Mouse (Mus musculus): ENCODE results near the gene Zcchc4. TPM values are rescaled to one million over a fixed set of nuclear protein-coding genes. Genes with fewer than 3 reads are reported as not detected.
A peak's percentile ranks its signal among the peaks of the same experiment; 100 is the strongest.
"Not testable (repeated sequence)": the region's sequence is repeated elsewhere in the genome, so short reads cannot be mapped to it uniquely, and the experiment has no call there.

The Zcchc4 gene
- 10 to 100 TPM; 11.0 to 11.6 TPM for total RNA-seq (2021)

- DNase-seq, result peak; percentile 9
- intact Hi-C loops (cut with DNase I), result no loop called here
Observed at GRCm38 (mm10) chr5:52775237-52775636, at the start of gene Zcchc4. TSS of gene Zcchc4 (plus strand) at chr5:52775409.

GRCm38 (mm10) chr5:52727747-52728146 lies 47.5 kb upstream of the Zcchc4 start:
- intact Hi-C loops (cut with DNase I), result no loop called here
- DNase-seq, result no peak

GRCm38 (mm10) chr5:52732811-52733210 lies 42.4 kb upstream of the Zcchc4 start:
- intact Hi-C loops (cut with DNase I), result no loop called here

GRCm38 (mm10) chr5:52736046-52736445 lies 39.2 kb upstream of the Zcchc4 start:
- intact Hi-C loops (cut with DNase I), result no loop called here
- DNase-seq, result no peak

More at GRCm38 (mm10) chr5:52732811-52733210, 42.4 kb upstream of the Zcchc4 start:
- no peak for DNase-seq

- intact Hi-C loops (cut with DNase I), result no loop called here
Observed at GRCm38 (mm10) chr5:52741391-52742111, 33.7 kb upstream of the Zcchc4 start, which contains the start of gene Pi4k2b. TSS of gene Pi4k2b (plus strand) at chr5:52741574.

GRCm38 (mm10) chr5:52742112-52742813 lies 32.9 kb upstream of the Zcchc4 start:
- peak; percentile 10 for DNase-seq
- intact Hi-C loops (cut with DNase I), result no loop called here

More at GRCm38 (mm10) chr5:52741391-52742111, 33.7 kb upstream of the Zcchc4 start, which contains the start of gene Pi4k2b:
- DNase-seq, result peak; percentile 81

- DNase-seq, result no peak
- intact Hi-C loops (cut with DNase I), result no loop called here
Observed at GRCm38 (mm10) chr5:52743231-52743630, 32.0 kb upstream of the Zcchc4 start.

- no peak for DNase-seq
- intact Hi-C loops (cut with DNase I), result no loop called here
Observed at GRCm38 (mm10) chr5:52746920-52747319, 28.3 kb upstream of the Zcchc4 start.

GRCm38 (mm10) chr5:52748732-52749131 lies 26.5 kb upstream of the Zcchc4 start:
- DNase-seq, result no peak
- intact Hi-C loops (cut with DNase I), result no loop called here

- intact Hi-C loops (cut with DNase I), result no loop called here
Observed at GRCm38 (mm10) chr5:52753146-52753545, 22.1 kb upstream of the Zcchc4 start.

GRCm38 (mm10) chr5:52754196-52754595 lies 21.0 kb upstream of the Zcchc4 start:
- intact Hi-C loops (cut with DNase I), result no loop called here
- no peak for DNase-seq

More at GRCm38 (mm10) chr5:52753146-52753545, 22.1 kb upstream of the Zcchc4 start:
- no peak for DNase-seq

GRCm38 (mm10) chr5:52755337-52755736 lies 19.9 kb upstream of the Zcchc4 start:
- no peak for DNase-seq
- intact Hi-C loops (cut with DNase I), result no loop called here

- no peak for DNase-seq
- intact Hi-C loops (cut with DNase I), result no loop called here
Observed at GRCm38 (mm10) chr5:52755989-52756388, 19.2 kb upstream of the Zcchc4 start.

GRCm38 (mm10) chr5:52762586-52762985 lies 12.6 kb upstream of the Zcchc4 start:
- no peak for DNase-seq
- intact Hi-C loops (cut with DNase I), result no loop called here

GRCm38 (mm10) chr5:52774267-52774666 lies 942 bp upstream of the Zcchc4 start:
- no peak for DNase-seq

GRCm38 (mm10) chr5:52776466-52777354 lies 1.5 kb downstream of the Zcchc4 start:
- DNase-seq; intact Hi-C loops (cut with DNase I): not testable (repeated sequence)

More at GRCm38 (mm10) chr5:52774267-52774666, 942 bp upstream of the Zcchc4 start:
- intact Hi-C loops (cut with DNase I), result no loop called here

- peak; percentile 87 for DNase-seq
- intact Hi-C loops (cut with DNase I), result no loop called here
Observed at GRCm38 (mm10) chr5:52782523-52783250, 7.5 kb downstream of the Zcchc4 start.

GRCm38 (mm10) chr5:52783251-52783620 lies 8.0 kb downstream of the Zcchc4 start:
- no peak for DNase-seq
- intact Hi-C loops (cut with DNase I), result no loop called here

GRCm38 (mm10) chr5:52783957-52784356 lies 8.7 kb downstream of the Zcchc4 start:
- intact Hi-C loops (cut with DNase I), result no loop called here

More at GRCm38 (mm10) chr5:52783957-52784356, 8.7 kb downstream of the Zcchc4 start:
- DNase-seq, result no peak

Data from left cerebral cortex, postnatal 4 days (tissue).